Mouse (Mus musculus): ENCODE results near the gene Phtf2. TPM values are rescaled to one million over a fixed set of nuclear protein-coding genes. Genes with fewer than 3 reads are reported as not detected.

Phtf2 gene
- polyA plus RNA-seq, 1 experiment from 2014 or later = 3.8 TPM

- Histone ChIP-seq H3K4me3 (ENCODE audit: low read depth, low read length) (no peak overlapping the region), H3K27me3 (replicated peaks; ENCODE audit: insufficient read depth, low read length) (no peaks in the 10 kb centered on the region), H3K9me3 (ENCODE audit: low read length) (no peaks in the 10 kb centered on the region), H3K4me2 (replicated peaks; ENCODE audit: low read depth, low read length) (no peak overlapping the region), H3K4me1 (ENCODE audit: insufficient read depth, low read depth, low read length) (no peaks in the 10 kb centered on the region), H3K27ac (ENCODE audit: low read length) (no peak overlapping the region), H3K9ac (replicated peaks; ENCODE audit: low read depth) (no peak overlapping the region), H3K36me3 (ENCODE audit: insufficient read depth, low read length) (no peaks in the 10 kb centered on the region)
- DNase-seq (ENCODE audit: low spot score) = no peak
- ATAC-seq = no peak
- 89% methylated on average over 2 of the region's 2 CpGs for WGBS
- TF ChIP-seq EP300 (IDR thresholded peaks at IDR 0.05) = no peak
- TF ChIP-seq CTCF (IDR thresholded peaks at IDR 0.05) = no peak
Observed at GRCm38 (mm10) chr5:20858404-20858803, 23.5 kb downstream of the Phtf2 start.

DNA sequence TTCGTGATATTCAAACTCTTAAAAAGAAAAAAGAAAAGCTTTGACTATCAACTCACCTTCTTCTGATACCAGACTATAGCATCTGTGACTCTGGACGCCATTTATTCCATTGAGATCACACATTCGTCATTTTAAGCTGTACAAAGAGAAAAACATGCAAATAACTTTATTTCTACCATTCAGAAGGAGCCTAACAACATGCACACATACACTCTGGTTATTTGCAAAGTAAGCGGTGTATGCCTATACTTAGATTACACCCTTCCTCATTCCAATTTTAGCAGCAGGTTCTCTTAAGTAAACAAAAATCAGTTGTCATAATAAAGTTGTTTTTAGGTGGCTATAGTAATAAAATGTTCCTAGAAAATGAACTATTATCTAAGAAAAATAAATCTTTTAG is 26.9 kb downstream of the Phtf2 start:
- no peak overlapping the region for H3K27ac ChIP-seq (ENCODE audit: low read length)
- ATAC-seq = no peak

DNA sequence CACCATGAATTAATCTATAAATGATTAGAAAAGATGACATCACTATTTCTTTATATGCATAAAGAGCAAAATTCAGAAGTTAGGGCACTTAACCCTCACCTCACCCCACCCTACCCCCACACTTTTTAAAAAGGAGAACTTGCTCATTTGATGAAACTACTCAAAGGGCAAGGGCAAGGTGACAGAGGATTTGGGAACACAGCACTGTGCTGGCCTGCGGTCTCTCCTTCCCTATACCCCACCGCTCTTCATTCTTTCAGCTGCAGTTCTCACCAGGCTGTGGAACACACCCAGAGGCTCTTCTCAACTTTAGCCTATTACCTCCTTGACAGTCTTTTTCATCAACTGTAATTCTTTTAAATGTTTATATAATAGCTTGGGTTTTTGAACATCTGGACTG is 34.9 kb downstream of the Phtf2 start:
- WGBS = 88% methylated on average over 2 of the region's 2 CpGs
- no peaks in the 10 kb centered on the region for H3K9me3 ChIP-seq (ENCODE audit: low read length)
- H3K9ac ChIP-seq (replicated peaks; ENCODE audit: low read depth) = no peak overlapping the region
- H3K4me3 ChIP-seq (ENCODE audit: low read depth, low read length) = no peak overlapping the region
- ATAC-seq (no peak), DNase-seq (ENCODE audit: low spot score) (no peak)
- no peak overlapping the region for H3K4me2 ChIP-seq (replicated peaks; ENCODE audit: low read depth, low read length)
- no peak overlapping the region for H3K27ac ChIP-seq (ENCODE audit: low read length)
- no peaks in the 10 kb centered on the region for H3K36me3 ChIP-seq (ENCODE audit: insufficient read depth, low read length)
- no peaks in the 10 kb centered on the region for H3K4me1 ChIP-seq (ENCODE audit: insufficient read depth, low read depth, low read length)
- TF ChIP-seq CTCF (IDR thresholded peaks at IDR 0.05) (no peak), EP300 (IDR thresholded peaks at IDR 0.05) (no peak)
- H3K27me3 ChIP-seq (replicated peaks; ENCODE audit: insufficient read depth, low read length) = no peaks in the 10 kb centered on the region

More for the DNA sequence above, 26.9 kb downstream of the Phtf2 start:
- Histone ChIP-seq H3K9ac (replicated peaks; ENCODE audit: low read depth) (no peak overlapping the region), H3K4me3 (ENCODE audit: low read depth, low read length) (no peak overlapping the region), H3K36me3 (ENCODE audit: insufficient read depth, low read length) (no peaks in the 10 kb centered on the region), H3K27me3 (replicated peaks; ENCODE audit: insufficient read depth, low read length) (no peaks in the 10 kb centered on the region), H3K4me2 (replicated peaks; ENCODE audit: low read depth, low read length) (no peak overlapping the region), H3K9me3 (ENCODE audit: low read length) (no peaks in the 10 kb centered on the region), H3K4me1 (ENCODE audit: insufficient read depth, low read depth, low read length) (no peaks in the 10 kb centered on the region)
- TF ChIP-seq CTCF (IDR thresholded peaks at IDR 0.05) = no peak
- TF ChIP-seq EP300 (IDR thresholded peaks at IDR 0.05) = no peak
- DNase-seq (ENCODE audit: low spot score) = no peak
- WGBS = 70% methylated on average over 4 of the region's 4 CpGs

DNA sequence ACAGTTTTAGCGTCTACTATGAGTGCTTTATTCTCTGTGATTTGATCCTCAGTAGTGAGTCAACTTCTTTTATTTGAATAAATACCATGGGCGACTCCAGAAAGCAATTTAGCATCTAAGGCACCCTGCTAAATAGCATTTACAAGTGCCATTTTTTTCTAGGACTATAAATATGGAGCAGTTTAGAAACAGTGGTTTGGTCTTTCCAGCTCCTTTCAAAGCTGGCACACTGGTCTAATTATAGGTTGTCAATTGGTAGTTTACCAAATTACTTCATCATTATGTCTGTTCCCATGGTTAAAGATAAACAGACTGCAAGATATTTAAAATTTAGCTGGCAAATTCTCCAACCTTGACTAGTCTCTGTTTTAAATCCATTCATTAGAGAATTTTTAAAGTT is 38.1 kb downstream of the Phtf2 start:
- no peaks in the 10 kb centered on the region for H3K9me3 ChIP-seq (ENCODE audit: low read length)
- TF ChIP-seq CTCF (IDR thresholded peaks at IDR 0.05) = no peak
- TF ChIP-seq EP300 (IDR thresholded peaks at IDR 0.05) = no peak
- no peak overlapping the region for H3K27ac ChIP-seq (ENCODE audit: low read length)
- no peaks in the 10 kb centered on the region for H3K27me3 ChIP-seq (replicated peaks; ENCODE audit: insufficient read depth, low read length)
- no peaks in the 10 kb centered on the region for H3K36me3 ChIP-seq (ENCODE audit: insufficient read depth, low read length)
- no peak for ATAC-seq
- no peak overlapping the region for H3K4me2 ChIP-seq (replicated peaks; ENCODE audit: low read depth, low read length)
- 82% methylated on average over 2 of the region's 2 CpGs for WGBS
- no peaks in the 10 kb centered on the region for H3K4me1 ChIP-seq (ENCODE audit: insufficient read depth, low read depth, low read length)
- no peak overlapping the region for H3K4me3 ChIP-seq (ENCODE audit: low read depth, low read length)
- DNase-seq (ENCODE audit: low spot score) = no peak
- no peak overlapping the region for H3K9ac ChIP-seq (replicated peaks; ENCODE audit: low read depth)

DNA sequence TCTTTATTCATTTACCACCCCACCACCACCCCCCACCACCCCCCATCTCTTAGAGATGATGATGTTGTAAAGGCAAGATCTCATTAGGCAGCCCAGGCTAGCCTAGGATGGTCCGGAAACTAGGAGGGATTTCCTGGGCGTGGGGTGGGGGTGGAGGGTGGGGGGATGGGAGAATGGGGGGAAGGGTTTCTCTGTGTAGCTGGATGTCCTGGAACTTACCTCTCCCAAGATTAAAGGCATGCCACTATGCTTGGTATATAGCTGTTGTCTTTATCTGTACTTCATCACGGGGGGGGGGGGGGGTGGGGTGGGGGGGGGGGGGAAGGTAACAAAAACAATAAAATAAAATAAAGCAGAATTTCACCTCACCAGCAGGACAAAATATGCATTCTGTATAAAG is 38.5 kb downstream of the Phtf2 start:
- ATAC-seq = no peak
- no peak for DNase-seq (ENCODE audit: low spot score)
- no peaks in the 10 kb centered on the region for H3K4me1 ChIP-seq (ENCODE audit: insufficient read depth, low read depth, low read length)
- H3K36me3 ChIP-seq (ENCODE audit: insufficient read depth, low read length) = no peaks in the 10 kb centered on the region
- no peak overlapping the region for H3K4me2 ChIP-seq (replicated peaks; ENCODE audit: low read depth, low read length)
- no peak overlapping the region for H3K27ac ChIP-seq (ENCODE audit: low read length)
- no peaks in the 10 kb centered on the region for H3K9me3 ChIP-seq (ENCODE audit: low read length)
- no peak overlapping the region for H3K4me3 ChIP-seq (ENCODE audit: low read depth, low read length)
- TF ChIP-seq EP300 (IDR thresholded peaks at IDR 0.05) = no peak
- no peak for TF ChIP-seq CTCF (IDR thresholded peaks at IDR 0.05)
- H3K9ac ChIP-seq (replicated peaks; ENCODE audit: low read depth) = no peak overlapping the region
- 68% methylated on average over 2 of the region's 3 CpGs for WGBS
- H3K27me3 ChIP-seq (replicated peaks; ENCODE audit: insufficient read depth, low read length) = no peaks in the 10 kb centered on the region

DNA sequence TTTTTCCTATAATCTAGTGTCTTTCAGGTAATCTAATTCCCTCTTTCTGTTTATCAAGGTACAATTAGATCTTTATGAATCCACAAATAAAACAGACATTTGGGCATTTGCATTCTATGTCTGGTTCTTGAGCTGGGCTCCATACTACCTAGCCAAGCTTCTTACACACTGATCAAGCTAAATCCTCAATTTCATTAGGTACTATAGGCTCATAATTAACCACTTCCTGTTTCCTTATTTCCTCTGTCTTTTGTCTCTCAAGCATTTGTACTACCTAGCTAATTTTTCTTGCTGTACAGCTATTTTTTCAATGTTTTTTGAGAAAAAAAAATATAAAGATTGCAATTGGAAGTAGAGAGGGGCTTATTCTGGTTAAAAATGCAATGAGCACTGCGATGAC is 44.8 kb downstream of the Phtf2 start:
- no peaks in the 10 kb centered on the region for H3K36me3 ChIP-seq (ENCODE audit: insufficient read depth, low read length)
- H3K4me3 ChIP-seq (ENCODE audit: low read depth, low read length) = no peak overlapping the region
- H3K27ac ChIP-seq (ENCODE audit: low read length) = no peak overlapping the region
- H3K9ac ChIP-seq (replicated peaks; ENCODE audit: low read depth) = no peak overlapping the region
- DNase-seq (ENCODE audit: low spot score) (no peak), ATAC-seq (no peak)
- TF ChIP-seq CTCF (IDR thresholded peaks at IDR 0.05) (no peak), EP300 (IDR thresholded peaks at IDR 0.05) (no peak)
- H3K4me1 ChIP-seq (ENCODE audit: insufficient read depth, low read depth, low read length) = no peaks in the 10 kb centered on the region
- H3K27me3 ChIP-seq (replicated peaks; ENCODE audit: insufficient read depth, low read length) = no peaks in the 10 kb centered on the region
- H3K4me2 ChIP-seq (replicated peaks; ENCODE audit: low read depth, low read length) = no peak overlapping the region
- WGBS = 97% methylated on average over 1 of the region's 1 CpGs
- no peaks in the 10 kb centered on the region for H3K9me3 ChIP-seq (ENCODE audit: low read length)

- 100% methylated on average over 1 of the region's 1 CpGs for WGBS
- no peak for DNase-seq (ENCODE audit: low spot score)
Observed at GRCm38 (mm10) chr5:20834399-20834798, 47.5 kb downstream of the Phtf2 start.

More at GRCm38 (mm10) chr5:20834399-20834798, 47.5 kb downstream of the Phtf2 start:
- Histone ChIP-seq H3K27ac (ENCODE audit: low read length) (no peak overlapping the region), H3K9me3 (ENCODE audit: low read length) (no peaks in the 10 kb centered on the region), H3K27me3 (replicated peaks; ENCODE audit: insufficient read depth, low read length) (no peaks in the 10 kb centered on the region), H3K4me2 (replicated peaks; ENCODE audit: low read depth, low read length) (no peak overlapping the region), H3K36me3 (ENCODE audit: insufficient read depth, low read length) (no peaks in the 10 kb centered on the region), H3K4me3 (ENCODE audit: low read depth, low read length) (no peak overlapping the region), H3K9ac (replicated peaks; ENCODE audit: low read depth) (no peak overlapping the region), H3K4me1 (ENCODE audit: insufficient read depth, low read depth, low read length) (no peaks in the 10 kb centered on the region)
- no peak for ATAC-seq
- no peak for TF ChIP-seq CTCF (IDR thresholded peaks at IDR 0.05)
- TF ChIP-seq EP300 (IDR thresholded peaks at IDR 0.05) = no peak
